Mouse (Mus musculus) inflammation-experienced regulatory T-cells (primary cell): Measurements from ENCODE around the gene Slc28a2. TPM values are rescaled to one million over a fixed set of nuclear protein-coding genes. Genes with fewer than 3 reads are reported as not detected.

Source experiments
- polyA plus RNA-seq, 2 experiments: library from polyadenylated mRNA; unstranded; fragments of 100-300 nt; shearing (Covaris generic); gene quantifications; one replicate each; pipeline ENCODE4 v1.2.1; 2017

Gene Slc28a2
- polyA plus RNA-seq, result 100 to 1,000 TPM; 158 to 181 TPM

GRCm38 (mm10) chr2:122426200-122426599, at the start of gene Slc28a2:
Gene Slc28a2 (plus strand): TSS chr2:122426477.

GRCm38 (mm10) chr2:122484641-122485040, 58.4 kb downstream of the Slc28a2 start, which contains the start of gene Gm14085:
Gene Gm14085 (plus strand): TSS chr2:122484941.

Other genes starting within 250 kb of the Slc28a2 start
- 1 to 10 TPM in 1 of 2 experiments, under 1 TPM in 1; 0.69 to 1.5 TPM for gene Patl2, start 240.3 kb upstream of the Slc28a2 start, polyA plus RNA-seq
- gene Terb2, start 240.2 kb upstream of the Slc28a2 start, polyA plus RNA-seq, result under 1 TPM in 1 of 2 experiments, not detected in 1; 0.31 TPM
- gene Sord, start 191.7 kb upstream of the Slc28a2 start, polyA plus RNA-seq, result 1 to 10 TPM; 2.3 to 3.3 TPM
- gene Duox2, start 128.0 kb upstream of the Slc28a2 start, polyA plus RNA-seq, result under 1 TPM in 1 of 2 experiments, not detected in 1; 0.27 TPM
- gene Duoxa2, start 127.6 kb upstream of the Slc28a2 start, polyA plus RNA-seq, result under 1 TPM in 1 of 2 experiments, not detected in 1; 0.70 TPM
- gene Duoxa1, start 112.7 kb upstream of the Slc28a2 start, polyA plus RNA-seq, result under 1 TPM in 1 of 2 experiments, not detected in 1; 0.66 TPM
- gene Duox1, start 110.8 kb upstream of the Slc28a2 start, polyA plus RNA-seq, result under 1 TPM in 1 of 2 experiments, not detected in 1; 0.20 TPM
- gene Shf, start 57.3 kb upstream of the Slc28a2 start, polyA plus RNA-seq, result 1 to 10 TPM; 4.0 to 4.8 TPM
- 10 to 100 TPM; 10.6 to 31.1 TPM for gene Gm14085, start 58.5 kb downstream of the Slc28a2 start, polyA plus RNA-seq
- 1 to 10 TPM in 1 of 2 experiments, under 1 TPM in 1; 0.11 to 3.0 TPM for gene Gatm, start 184.8 kb downstream of the Slc28a2 start, polyA plus RNA-seq
- 1 to 10 TPM in 1 of 2 experiments, under 1 TPM in 1; 0.34 to 1.8 TPM for gene AA467197, start 210.5 kb downstream of the Slc28a2 start, polyA plus RNA-seq